Mouse (Mus musculus): ENCODE data around the gene Pcnx.

Gene Pcnx

GRCm38 (mm10) chr12:81856696-81857095 lies 3.1 kb upstream of the Pcnx start:
- DNase-seq: no peak

- peak in 1 of 2 experiments; percentile 35 for DNase-seq
Observed at GRCm38 (mm10) chr12:81857251-81857650, 2.6 kb upstream of the Pcnx start.

GRCm38 (mm10) chr12:81857978-81858569 lies 1.7 kb upstream of the Pcnx start:
- DNase-seq: no peak

- peak; percentile 70 to 81 for DNase-seq
Observed at GRCm38 (mm10) chr12:81860308-81861181, 722 bp downstream of the Pcnx start.

- DNase-seq: peak; percentile 15 to 27
Observed at GRCm38 (mm10) chr12:81861199-81862085, 1.6 kb downstream of the Pcnx start.

- no peak for DNase-seq
Observed at GRCm38 (mm10) chr12:81862351-81862802, 2.6 kb downstream of the Pcnx start.

GRCm38 (mm10) chr12:81863949-81864348 lies 4.1 kb downstream of the Pcnx start:
- no peak for DNase-seq

GRCm38 (mm10) chr12:81865183-81865582 lies 5.4 kb downstream of the Pcnx start:
- DNase-seq: no peak

GRCm38 (mm10) chr12:81867316-81867715 lies 7.5 kb downstream of the Pcnx start:
- DNase-seq: no peak

GRCm38 (mm10) chr12:81869205-81869940 lies 9.6 kb downstream of the Pcnx start:
- DNase-seq: no peak

GRCm38 (mm10) chr12:81873345-81873744 lies 13.5 kb downstream of the Pcnx start:
- no peak for DNase-seq

- DNase-seq: no peak
Observed at GRCm38 (mm10) chr12:81880161-81880560, 20.3 kb downstream of the Pcnx start.

GRCm38 (mm10) chr12:81883255-81884106 lies 23.7 kb downstream of the Pcnx start:
- DNase-seq: no peak

- no peak for DNase-seq
Observed at GRCm38 (mm10) chr12:81884107-81884398, 24.2 kb downstream of the Pcnx start.

GRCm38 (mm10) chr12:81884983-81885382 lies 25.2 kb downstream of the Pcnx start:
- DNase-seq: no peak

- no peak for DNase-seq
Observed at GRCm38 (mm10) chr12:81885982-81886381, 26.2 kb downstream of the Pcnx start.

- no peak for DNase-seq
Observed at GRCm38 (mm10) chr12:81888954-81889353, 29.1 kb downstream of the Pcnx start.

GRCm38 (mm10) chr12:81891946-81892345 lies 32.1 kb downstream of the Pcnx start:
- no peak for DNase-seq

- no peak for DNase-seq
Observed at GRCm38 (mm10) chr12:81894311-81894710, 34.5 kb downstream of the Pcnx start.

- no peak for DNase-seq
Observed at GRCm38 (mm10) chr12:81895986-81896385, 36.2 kb downstream of the Pcnx start.

GRCm38 (mm10) chr12:81904456-81904855 lies 44.6 kb downstream of the Pcnx start:
- DNase-seq: no peak

GRCm38 (mm10) chr12:81905865-81906264 lies 46.0 kb downstream of the Pcnx start:
- DNase-seq: no peak
